Mouse (Mus musculus) limb, embryonic 12.5 days (tissue): ENCODE results near the gene Col11a2. TPM values are rescaled to one million over a fixed set of nuclear protein-coding genes. Genes with fewer than 3 reads are reported as not detected.

ENCODE experiments used
- ATAC-seq: fragments of 200-750 bp; cut with Nextera tagmentation; 2 replicates; pipeline ENCODE4 v1.8.0; 2017; ENCODE audit warnings: low read depth, moderate TSS enrichment; ENCODE audit not compliant: insufficient number of reproducible peaks, insufficient read depth, low FRiP score, low TSS enrichment
- H3K27ac ChIP-seq: fragments of 300-500 bp; sonication (generic); 2 replicates; pipeline ENCODE4 v1.5.1; 2016; ENCODE audit warnings: mild to moderate bottlenecking, moderate library complexity
- H3K27me3 ChIP-seq: fragments of 300-500 bp; sonication (generic); 2 replicates; pipeline ENCODE4 v1.6.1; 2016; ENCODE audit warnings: mild to moderate bottlenecking, moderate library complexity
- H3K36me3 ChIP-seq: fragments of 300-500 bp; sonication (generic); 2 replicates; pipeline ENCODE4 v1.6.1; 2016; ENCODE audit warnings: mild to moderate bottlenecking, moderate library complexity
- H3K4me1 ChIP-seq: fragments of 300-500 bp; sonication (generic); replicated peaks from 2 replicates; pipeline ENCODE4 v1.6.1; 2016
- H3K4me2 ChIP-seq: fragments of 300-500 bp; sonication (generic); 2 replicates; pipeline ENCODE4 v1.6.1; 2016; ENCODE audit warnings: mild to moderate bottlenecking, moderate library complexity
- H3K4me3 ChIP-seq: fragments of 300-500 bp; sonication (generic); replicated peaks from 2 replicates; pipeline ENCODE4 v1.5.1; 2016; ENCODE audit warnings: mild to moderate bottlenecking
- H3K9ac ChIP-seq: fragments of 300-500 bp; sonication (generic); replicated peaks from 2 replicates; pipeline ENCODE4 v1.6.1; 2016; ENCODE audit warnings: mild to moderate bottlenecking, moderate library complexity
- H3K9me3 ChIP-seq: fragments of 300-500 bp; sonication (generic); 2 replicates; pipeline ENCODE4 v1.6.1; 2016; ENCODE audit warnings: mild to moderate bottlenecking, moderate library complexity
- WGBS: fragments of 180-500 bp; shearing (Covaris S2); methylation state at CpG from one replicate; pipeline ENCODE4 v1.1.7; 2016; 5-methylcytosine and 5-hydroxymethylcytosine counted together
- polyA plus RNA-seq: library from polyadenylated mRNA; unstranded; fragments of >200 nt; fragmentation: Nextera tagmentation; extraction: Ambion mirVana; gene quantifications from 2 replicates; pipeline ENCODE4 v1.2.1, GENCODE M21; 2016

The Col11a2 gene
- polyA plus RNA-seq, 1 experiment from 2014 or later, result 17.5 TPM

DNA sequence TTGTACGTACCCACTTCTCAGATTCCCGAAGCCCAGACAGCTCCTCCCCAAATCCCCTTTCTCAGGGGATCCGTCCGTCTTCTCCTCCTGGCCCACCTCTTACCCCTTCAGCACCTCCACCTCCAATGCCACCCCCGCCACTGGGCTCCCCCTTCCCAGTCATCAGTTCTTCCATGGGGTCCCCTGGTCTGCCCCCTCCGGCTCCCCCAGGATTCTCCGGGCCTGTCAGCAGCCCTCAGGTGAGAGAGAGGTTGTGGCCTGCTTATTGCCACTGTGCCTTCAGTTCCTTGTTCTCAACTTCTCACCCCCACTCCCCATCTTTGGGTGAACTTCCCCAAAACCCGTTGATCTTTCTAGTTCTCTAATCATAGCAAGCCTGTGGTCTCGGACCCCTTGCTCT is 6.4 kb upstream of the Col11a2 start:
- WGBS, result 57% methylated on average over 9 of the region's 9 CpGs
- Histone ChIP-seq H3K4me2 (peak overlapping the region; percentile 99), H3K9me3 (no peaks in the 10 kb centered on the region), H3K36me3 (peaks cover 73% of the 10 kb centered on the region), H3K4me1 (peaks cover 47% of the 10 kb centered on the region), H3K27me3 (peaks cover 4% of the 10 kb centered on the region), H3K9ac (peak overlapping the region; percentile 94), H3K27ac (peak overlapping the region; percentile 29), H3K4me3 (peak overlapping the region; percentile 88)
- no peak for ATAC-seq

DNA sequence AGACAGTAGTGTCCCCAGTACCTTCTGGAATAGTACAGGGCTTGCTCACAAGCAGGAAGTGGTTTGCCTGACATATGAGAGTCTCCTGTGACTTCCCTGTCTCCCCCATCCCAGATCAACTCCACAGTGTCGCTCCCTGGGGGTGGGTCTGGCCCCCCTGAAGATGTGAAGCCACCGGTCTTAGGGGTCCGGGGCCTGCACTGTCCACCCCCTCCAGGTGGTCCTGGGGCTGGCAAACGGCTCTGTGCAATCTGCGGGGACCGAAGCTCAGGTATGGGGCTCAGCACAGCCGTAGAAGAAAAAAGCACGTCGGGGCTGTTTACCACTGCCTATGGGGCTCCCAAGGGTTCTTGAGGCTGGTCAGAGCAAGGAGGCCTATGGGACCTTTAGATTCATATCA is 5.8 kb upstream of the Col11a2 start:
- H3K4me2 ChIP-seq, result peak overlapping the region; percentile 99
- WGBS, result 91% methylated on average over 9 of the region's 9 CpGs
- peaks cover 47% of the 10 kb centered on the region for H3K4me1 ChIP-seq
- H3K9me3 ChIP-seq, result no peaks in the 10 kb centered on the region
- H3K36me3 ChIP-seq, result peaks cover 73% of the 10 kb centered on the region
- no peak overlapping the region for H3K9ac ChIP-seq
- peaks cover 10% of the 10 kb centered on the region for H3K27me3 ChIP-seq
- no peak overlapping the region for H3K27ac ChIP-seq
- peak overlapping the region; percentile 88; the same call in 1 of the 2 replicates for H3K4me3 ChIP-seq
- no peak for ATAC-seq

DNA sequence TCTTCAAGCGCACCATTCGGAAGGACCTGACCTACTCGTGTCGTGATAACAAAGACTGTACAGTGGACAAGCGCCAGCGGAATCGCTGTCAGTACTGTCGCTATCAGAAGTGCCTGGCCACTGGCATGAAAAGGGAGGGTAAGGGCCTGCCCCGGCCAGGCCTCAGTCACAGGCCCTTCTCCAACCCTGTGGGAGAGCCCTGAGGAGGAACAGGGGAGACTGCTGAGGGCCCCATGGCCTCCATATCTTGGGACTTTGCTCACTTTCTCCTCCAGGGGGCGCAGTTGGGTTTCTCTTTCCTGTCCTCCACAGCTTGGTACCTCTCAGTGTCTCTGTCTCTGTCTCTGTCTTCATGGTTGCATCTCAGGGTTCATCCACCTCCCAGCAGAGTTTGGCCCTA is 5.2 kb upstream of the Col11a2 start:
- H3K4me1 ChIP-seq, result peaks cover 48% of the 10 kb centered on the region

GRCm38 (mm10) chr17:34035517-34035916 is 3.7 kb upstream of the Col11a2 start:
- H3K4me2 ChIP-seq, result no peak overlapping the region
- ATAC-seq, result no peak
- peaks cover 48% of the 10 kb centered on the region for H3K4me1 ChIP-seq
- WGBS, result 89% methylated on average over 9 of the region's 9 CpGs
- no peaks in the 10 kb centered on the region for H3K9me3 ChIP-seq
- H3K27ac ChIP-seq, result no peak overlapping the region
- peaks cover 53% of the 10 kb centered on the region for H3K36me3 ChIP-seq
- no peak overlapping the region for H3K4me3 ChIP-seq
- H3K9ac ChIP-seq, result no peak overlapping the region
- peaks cover 30% of the 10 kb centered on the region for H3K27me3 ChIP-seq

More for the DNA sequence above, 5.2 kb upstream of the Col11a2 start:
- H3K27ac ChIP-seq, result no peak overlapping the region
- ATAC-seq, result no peak
- no peaks in the 10 kb centered on the region for H3K9me3 ChIP-seq
- H3K9ac ChIP-seq, result no peak overlapping the region
- peak overlapping the region; percentile 5; the same call in 1 of the 2 replicates for H3K4me3 ChIP-seq
- 79% methylated on average over 10 of the region's 10 CpGs for WGBS
- peaks cover 67% of the 10 kb centered on the region for H3K36me3 ChIP-seq
- H3K4me2 ChIP-seq, result no peak overlapping the region
- peaks cover 16% of the 10 kb centered on the region for H3K27me3 ChIP-seq

DNA sequence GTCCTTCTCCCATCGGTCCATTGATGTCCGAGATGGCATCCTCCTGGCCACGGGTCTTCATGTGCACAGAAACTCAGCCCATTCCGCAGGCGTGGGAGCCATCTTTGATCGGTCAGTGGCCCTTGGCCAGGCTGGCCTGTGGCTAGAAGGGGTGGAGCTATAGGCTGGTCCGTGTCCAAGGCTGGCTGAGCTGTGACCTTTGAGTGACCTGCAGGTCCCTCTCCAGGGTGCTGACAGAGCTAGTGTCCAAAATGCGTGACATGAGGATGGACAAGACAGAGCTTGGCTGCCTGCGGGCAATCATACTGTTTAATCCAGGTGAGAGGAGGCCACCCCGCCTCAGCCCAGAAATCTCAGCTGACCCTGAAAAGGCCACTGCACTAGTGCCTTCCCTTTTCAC is 2.6 kb upstream of the Col11a2 start:
- Histone ChIP-seq H3K36me3 (peaks cover 50% of the 10 kb centered on the region), H3K4me2 (no peak overlapping the region), H3K9ac (no peak overlapping the region), H3K27ac (no peak overlapping the region), H3K27me3 (peaks cover 39% of the 10 kb centered on the region), H3K9me3 (no peaks in the 10 kb centered on the region), H3K4me1 (peaks cover 55% of the 10 kb centered on the region), H3K4me3 (no peak overlapping the region)
- no peak for ATAC-seq
- 83% methylated on average over 10 of the region's 10 CpGs for WGBS

- Histone ChIP-seq H3K36me3 (peaks cover 50% of the 10 kb centered on the region), H3K9me3 (no peaks in the 10 kb centered on the region), H3K4me2 (no peak overlapping the region), H3K9ac (no peak overlapping the region), H3K27ac (no peak overlapping the region), H3K27me3 (peaks cover 45% of the 10 kb centered on the region), H3K4me1 (peaks cover 61% of the 10 kb centered on the region), H3K4me3 (no peak overlapping the region)
- no peak for ATAC-seq
- WGBS, result 91% methylated on average over 7 of the region's 7 CpGs
Observed at GRCm38 (mm10) chr17:34037241-34037640, 2.0 kb upstream of the Col11a2 start.

DNA sequence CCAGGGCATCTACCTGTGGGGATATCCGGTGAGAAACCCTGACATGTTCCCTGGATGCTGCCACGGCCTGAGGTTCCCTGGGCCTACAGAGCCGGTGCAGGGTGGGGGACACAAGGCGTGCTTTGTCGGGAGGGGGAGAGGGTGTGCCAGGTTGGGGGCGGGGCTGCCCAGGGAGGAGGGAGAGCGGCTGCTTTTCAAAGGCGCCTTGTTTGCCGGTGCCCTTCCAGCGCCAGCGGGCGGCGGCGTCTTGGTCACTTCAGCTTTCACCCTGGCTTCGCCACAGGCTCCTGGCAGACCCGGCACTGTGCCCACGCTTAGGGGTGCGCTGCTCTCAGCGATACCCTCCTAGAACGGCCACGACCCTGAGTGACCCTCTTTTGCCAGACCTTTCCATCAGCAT is 797 bp upstream of the Col11a2 start:
- no peaks in the 10 kb centered on the region for H3K9me3 ChIP-seq
- 9% methylated on average over 21 of the region's 21 CpGs for WGBS
- H3K4me3 ChIP-seq, result peak overlapping the region; percentile 38
- peak overlapping the region; percentile 58 for H3K4me2 ChIP-seq
- H3K27ac ChIP-seq, result peak overlapping the region; percentile 77
- peaks cover 47% of the 10 kb centered on the region for H3K36me3 ChIP-seq
- peaks cover 51% of the 10 kb centered on the region for H3K4me1 ChIP-seq
- peaks cover 52% of the 10 kb centered on the region for H3K27me3 ChIP-seq
- ATAC-seq, result peak; percentile 11; the same call in 1 of the 2 replicates
- H3K9ac ChIP-seq, result peak overlapping the region; percentile 48

DNA sequence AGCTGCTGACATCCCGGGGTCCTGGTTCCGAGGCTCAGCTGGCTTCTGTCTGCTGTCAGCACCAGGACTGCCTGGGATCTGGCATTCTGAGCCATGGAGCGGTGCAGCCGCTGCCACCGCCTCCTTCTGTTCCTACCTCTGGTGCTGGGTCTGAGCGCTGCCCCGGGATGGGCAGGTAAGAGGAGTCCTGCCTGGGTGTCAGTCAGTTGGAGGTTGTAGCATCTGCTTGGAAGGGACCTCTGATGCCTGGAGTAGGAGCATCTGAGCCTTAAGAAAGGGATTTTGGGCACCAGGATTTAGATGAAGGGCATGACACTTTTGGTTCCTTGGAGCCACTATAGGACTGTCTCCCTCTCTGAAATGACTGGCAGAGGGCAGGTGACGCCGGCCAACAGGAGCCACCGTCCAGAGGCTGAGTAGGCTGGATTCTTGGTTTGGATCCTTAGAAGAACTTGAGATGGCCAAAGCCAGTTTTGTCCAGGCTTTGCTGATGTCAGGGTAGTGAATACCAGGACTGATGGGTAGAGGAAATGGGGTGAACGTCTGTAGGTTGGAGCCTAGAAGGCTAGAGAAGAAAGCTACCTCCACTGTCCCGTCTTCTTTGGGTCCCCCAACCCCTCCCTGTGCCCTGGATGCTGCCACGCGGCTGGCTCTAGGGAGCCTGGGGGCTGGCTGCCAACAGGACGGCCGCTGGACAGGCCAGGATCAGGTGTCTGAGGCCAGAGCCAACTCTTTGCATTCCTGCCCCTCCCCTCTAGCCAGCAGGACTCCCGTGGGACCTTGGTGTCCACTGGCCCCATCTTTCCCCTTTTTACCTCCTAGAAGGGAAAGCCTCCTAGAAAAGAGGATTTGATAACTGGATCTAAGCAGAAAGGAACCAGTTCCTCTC is 569 bp downstream of the Col11a2 start:
- H3K27me3 ChIP-seq, result peaks cover 52% of the 10 kb centered on the region
- H3K4me1 ChIP-seq, result peaks cover 50% of the 10 kb centered on the region
- peak overlapping the region; percentile 58 for H3K4me2 ChIP-seq
- WGBS, result 22% methylated on average over 17 of the region's 17 CpGs
- H3K9ac ChIP-seq, result peak overlapping the region; percentile 48
- peaks cover 34% of the 10 kb centered on the region for H3K36me3 ChIP-seq
- no peaks in the 10 kb centered on the region for H3K9me3 ChIP-seq
- H3K4me3 ChIP-seq, result peak overlapping the region; percentile 38
- ATAC-seq, result no peak
- peak overlapping the region; percentile 77 for H3K27ac ChIP-seq

DNA sequence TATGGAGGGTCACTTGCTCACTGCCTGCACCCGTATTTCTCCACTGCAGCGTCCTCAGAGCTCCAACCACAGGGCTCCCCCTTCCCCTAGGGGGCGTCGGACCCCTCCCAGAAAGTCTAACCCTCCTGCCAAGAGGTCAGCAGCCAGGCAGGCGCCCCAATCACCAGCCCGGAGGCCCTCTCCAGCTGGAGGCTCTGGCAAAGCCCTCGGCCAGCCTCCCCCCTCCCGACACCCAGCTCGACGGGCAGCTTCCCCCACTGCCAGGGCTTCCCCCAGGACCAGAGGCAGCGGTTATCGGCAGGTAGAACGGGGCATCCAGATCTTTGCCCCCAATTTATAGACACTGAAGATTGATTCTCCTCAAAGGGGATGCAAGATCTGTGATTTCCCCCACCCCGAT is 6.7 kb downstream of the Col11a2 start:
- peaks cover 14% of the 10 kb centered on the region for H3K4me1 ChIP-seq
- H3K4me2 ChIP-seq, result no peak overlapping the region
- peaks cover 13% of the 10 kb centered on the region for H3K36me3 ChIP-seq
- H3K4me3 ChIP-seq, result no peak overlapping the region
- peaks cover 19% of the 10 kb centered on the region for H3K27me3 ChIP-seq
- no peak overlapping the region for H3K9ac ChIP-seq
- H3K27ac ChIP-seq, result no peak overlapping the region
- H3K9me3 ChIP-seq, result 0 out of 2 replicates have a peak, but pooled peaks cover 7% of the 10 kb centered on the region
- no peak for ATAC-seq
- WGBS, result 81% methylated on average over 14 of the region's 14 CpGs

GRCm38 (mm10) chr17:34047404-34048050 is 8.3 kb downstream of the Col11a2 start:
- no peak overlapping the region for H3K4me3 ChIP-seq
- peaks cover 13% of the 10 kb centered on the region for H3K36me3 ChIP-seq
- no peak overlapping the region for H3K9ac ChIP-seq
- no peak overlapping the region for H3K27ac ChIP-seq
- 95% methylated on average over 5 of the region's 5 CpGs for WGBS
- ATAC-seq, result no peak
- no peaks in the 10 kb centered on the region for H3K4me1 ChIP-seq
- peaks cover 5% of the 10 kb centered on the region for H3K27me3 ChIP-seq
- 0 out of 2 replicates have a peak, but pooled peaks cover 7% of the 10 kb centered on the region for H3K9me3 ChIP-seq
- no peak overlapping the region for H3K4me2 ChIP-seq

- Histone ChIP-seq H3K4me1 (no peaks in the 10 kb centered on the region), H3K9ac (0 out of 2 replicates have a peak overlapping the region, but pooled peaks have one; percentile 23), H3K9me3 (no peaks in the 10 kb centered on the region), H3K36me3 (peaks cover 20% of the 10 kb centered on the region; the same call in 1 of the 2 replicates), H3K27me3 (peaks cover 3% of the 10 kb centered on the region; the same call in 1 of the 2 replicates), H3K4me2 (no peak overlapping the region), H3K27ac (no peak overlapping the region), H3K4me3 (no peak overlapping the region)
- WGBS, result 77% methylated on average over 7 of the region's 7 CpGs
- ATAC-seq, result no peak
Observed at GRCm38 (mm10) chr17:34057224-34057623, 18.0 kb downstream of the Col11a2 start.
